Mouse (Mus musculus): ENCODE measurements around the gene Synm. TPM values are rescaled to one million over a fixed set of nuclear protein-coding genes. Genes with fewer than 3 reads are reported as not detected.

Gene Synm
- total RNA-seq, 1 experiment: 2.1 TPM

- Histone ChIP-seq H3K36me3 (ENCODE audit: control insufficient read depth, insufficient read depth, low read length, poor library complexity, severe bottlenecking) (no peaks in the 10 kb centered on the region), H3K27ac (ENCODE audit: insufficient read depth, low read depth, low read length, poor library complexity, severe bottlenecking) (no peak overlapping the region), H3K4me3 (ENCODE audit: insufficient read depth in 1 of 2, low read depth in 1 of 2, low read length in 2 of 2, poor library complexity in 1 of 2, severe bottlenecking in 1 of 2) (no peak overlapping the region), H3K9me3 (ENCODE audit: control insufficient read depth, insufficient read depth, low read depth, low read length) (no peaks in the 10 kb centered on the region), H3K9ac (ENCODE audit: insufficient read depth, low read depth, low read length, poor library complexity, severe bottlenecking) (no peak overlapping the region), H3K4me1 (ENCODE audit: control insufficient read depth in 2 of 2, insufficient read depth in 2 of 2, low read length in 2 of 2, poor library complexity in 1 of 2) (no peaks in the 10 kb centered on the region)
- in situ Hi-C loops (cut with MboI; ENCODE audit: low sequenced_read_pairs in 2 of 2, unreplicated experiment in 2 of 2): no loop called here
- DNase-seq (ENCODE audit: low read depth, low spot score): no peak
- TF ChIP-seq ZNF384 (IDR thresholded peaks at IDR 0.05; ENCODE audit: low read depth, low read length) (no peak), CHD2 (IDR thresholded peaks at IDR 0.05; ENCODE audit: low read depth, low read length) (no peak), ZC3H11A (IDR thresholded peaks at IDR 0.05; ENCODE audit: borderline replicate concordance, low read depth, low read length) (no peak), HCFC1 (IDR thresholded peaks at IDR 0.05; ENCODE audit: borderline replicate concordance, insufficient read depth, low read length) (no peak), MAFK (IDR thresholded peaks at IDR 0.05; ENCODE audit: insufficient read depth, low read depth, low read length) (no peak)
Measured at GRCm38 (mm10) chr7:67688281-67688680, 71.3 kb downstream of the Synm start.

- no peak for TF ChIP-seq ZC3H11A (IDR thresholded peaks at IDR 0.05; ENCODE audit: borderline replicate concordance, low read depth, low read length)
- no peak for TF ChIP-seq CHD2 (IDR thresholded peaks at IDR 0.05; ENCODE audit: low read depth, low read length)
- no peak for TF ChIP-seq HCFC1 (IDR thresholded peaks at IDR 0.05; ENCODE audit: borderline replicate concordance, insufficient read depth, low read length)
- no peak for TF ChIP-seq MAFK (IDR thresholded peaks at IDR 0.05; ENCODE audit: insufficient read depth, low read depth, low read length)
- no peak for TF ChIP-seq ZNF384 (IDR thresholded peaks at IDR 0.05; ENCODE audit: low read depth, low read length)
- in situ Hi-C loops (cut with MboI; ENCODE audit: low sequenced_read_pairs in 2 of 2, unreplicated experiment in 2 of 2): no loop called here
- no peaks in the 10 kb centered on the region for H3K36me3 ChIP-seq (ENCODE audit: control insufficient read depth, insufficient read depth, low read length, poor library complexity, severe bottlenecking)
- DNase-seq (ENCODE audit: low read depth, low spot score): no peak
- no peaks in the 10 kb centered on the region for H3K4me1 ChIP-seq (ENCODE audit: control insufficient read depth in 2 of 2, insufficient read depth in 2 of 2, low read length in 2 of 2, poor library complexity in 1 of 2)
- H3K9ac ChIP-seq (ENCODE audit: insufficient read depth, low read depth, low read length, poor library complexity, severe bottlenecking): no peak overlapping the region
- H3K27ac ChIP-seq (ENCODE audit: insufficient read depth, low read depth, low read length, poor library complexity, severe bottlenecking): no peak overlapping the region
- no peak overlapping the region for H3K4me3 ChIP-seq (ENCODE audit: insufficient read depth in 1 of 2, low read depth in 1 of 2, low read length in 2 of 2, poor library complexity in 1 of 2, severe bottlenecking in 1 of 2)
- no peaks in the 10 kb centered on the region for H3K9me3 ChIP-seq (ENCODE audit: control insufficient read depth, insufficient read depth, low read depth, low read length)
Measured at GRCm38 (mm10) chr7:67686545-67686944, 73.0 kb downstream of the Synm start.

- no peak overlapping the region for H3K9ac ChIP-seq (ENCODE audit: insufficient read depth, low read depth, low read length, poor library complexity, severe bottlenecking)
- H3K36me3 ChIP-seq (ENCODE audit: control insufficient read depth, insufficient read depth, low read length, poor library complexity, severe bottlenecking): peaks cover 3% of the 10 kb centered on the region; the same call in 1 of the 2 replicates
- TF ChIP-seq ZNF384 (IDR thresholded peaks at IDR 0.05; ENCODE audit: low read depth, low read length) (no peak), ZC3H11A (IDR thresholded peaks at IDR 0.05; ENCODE audit: borderline replicate concordance, low read depth, low read length) (no peak), MAFK (IDR thresholded peaks at IDR 0.05; ENCODE audit: insufficient read depth, low read depth, low read length) (no peak), CHD2 (IDR thresholded peaks at IDR 0.05; ENCODE audit: low read depth, low read length) (no peak), HCFC1 (IDR thresholded peaks at IDR 0.05; ENCODE audit: borderline replicate concordance, insufficient read depth, low read length) (no peak)
- no peaks in the 10 kb centered on the region for H3K9me3 ChIP-seq (ENCODE audit: control insufficient read depth, insufficient read depth, low read depth, low read length)
- no peak overlapping the region for H3K4me3 ChIP-seq (ENCODE audit: insufficient read depth in 1 of 2, low read depth in 1 of 2, low read length in 2 of 2, poor library complexity in 1 of 2, severe bottlenecking in 1 of 2)
- DNase-seq (ENCODE audit: low read depth, low spot score): no peak
- in situ Hi-C loops (cut with MboI; ENCODE audit: low sequenced_read_pairs in 2 of 2, unreplicated experiment in 2 of 2): no loop called here
- no peak overlapping the region for H3K27ac ChIP-seq (ENCODE audit: insufficient read depth, low read depth, low read length, poor library complexity, severe bottlenecking)
- no peaks in the 10 kb centered on the region for H3K4me1 ChIP-seq (ENCODE audit: control insufficient read depth in 2 of 2, insufficient read depth in 2 of 2, low read length in 2 of 2, poor library complexity in 1 of 2)
Measured at GRCm38 (mm10) chr7:67683006-67683405, 76.5 kb downstream of the Synm start.

GRCm38 (mm10) chr7:67681078-67681477 is 78.5 kb downstream of the Synm start:
- no peak overlapping the region for H3K9ac ChIP-seq (ENCODE audit: insufficient read depth, low read depth, low read length, poor library complexity, severe bottlenecking)
- TF ChIP-seq MAFK (IDR thresholded peaks at IDR 0.05; ENCODE audit: insufficient read depth, low read depth, low read length) (no peak), ZC3H11A (IDR thresholded peaks at IDR 0.05; ENCODE audit: borderline replicate concordance, low read depth, low read length) (no peak), CHD2 (IDR thresholded peaks at IDR 0.05; ENCODE audit: low read depth, low read length) (no peak), HCFC1 (IDR thresholded peaks at IDR 0.05; ENCODE audit: borderline replicate concordance, insufficient read depth, low read length) (no peak), ZNF384 (IDR thresholded peaks at IDR 0.05; ENCODE audit: low read depth, low read length) (no peak)
- no peaks in the 10 kb centered on the region for H3K9me3 ChIP-seq (ENCODE audit: control insufficient read depth, insufficient read depth, low read depth, low read length)
- H3K27ac ChIP-seq (ENCODE audit: insufficient read depth, low read depth, low read length, poor library complexity, severe bottlenecking): no peak overlapping the region
- H3K4me3 ChIP-seq (ENCODE audit: insufficient read depth in 1 of 2, low read depth in 1 of 2, low read length in 2 of 2, poor library complexity in 1 of 2, severe bottlenecking in 1 of 2): no peak overlapping the region
- DNase-seq (ENCODE audit: low read depth, low spot score): no peak
- in situ Hi-C loops (cut with MboI; ENCODE audit: low sequenced_read_pairs in 2 of 2, unreplicated experiment in 2 of 2): no loop called here
- no peaks in the 10 kb centered on the region for H3K4me1 ChIP-seq (ENCODE audit: control insufficient read depth in 2 of 2, insufficient read depth in 2 of 2, low read length in 2 of 2, poor library complexity in 1 of 2)
- H3K36me3 ChIP-seq (ENCODE audit: control insufficient read depth, insufficient read depth, low read length, poor library complexity, severe bottlenecking): peaks cover 3% of the 10 kb centered on the region; the same call in 1 of the 2 replicates

Other genes with a start within 250 kb of the Synm start
- gene Lrrc28, start 114.5 kb downstream of the Synm start, total RNA-seq (2012; rRNA removed): 23.4 and 25.0 TPM in 2 replicates
- 9.4 and 11.6 TPM in 2 replicates for gene Ttc23, start 112.3 kb downstream of the Synm start, total RNA-seq (2012; rRNA removed)
- gene Igf1r, start 193.1 kb upstream of the Synm start, total RNA-seq (2012; rRNA removed): 23.5 and 37.9 TPM in 2 replicates